Mouse (Mus musculus) MEL (cell line): ENCODE data around the gene Zwilch. TPM values are rescaled to one million over a fixed set of nuclear protein-coding genes. Genes with fewer than 3 reads are reported as not detected.

Experiments
- DNase-seq: peaks from one replicate; pipeline ENCODE4 v3.0.0; 2011; ENCODE audit warnings: low read depth, low spot score
- H3K27ac ChIP-seq: 2 replicates; pipeline ENCODE4 v1.5.1; 2012; ENCODE audit warnings: low read depth, mild to moderate bottlenecking, control low read depth, low read length, moderate library complexity; ENCODE audit not compliant: control insufficient read depth
- H3K27me3 ChIP-seq, 2 experiments: fragments of 150-350 bp in 1 of 2; sonication (generic) in 1 of 2; 2 replicates each; pipeline ENCODE4 v1.6.1; 2012; ENCODE audit warnings: low read length in 2 of 2, mild to moderate bottlenecking in 2 of 2, improper control_type of control experiment in 1 of 2, moderate library complexity in 1 of 2; ENCODE audit not compliant: insufficient read depth in 2 of 2, control insufficient read depth in 1 of 2
- H3K36me3 ChIP-seq, 2 experiments: 2 replicates each; pipeline ENCODE4 v1.6.1; 2012 to 2014; ENCODE audit warnings: low read length in 2 of 2, improper control_type of control experiment in 1 of 2, inconsistent platforms in 1 of 2, mild to moderate bottlenecking in 1 of 2; ENCODE audit not compliant: insufficient read depth in 2 of 2, control insufficient read depth in 1 of 2
- H3K4me1 ChIP-seq, 2 experiments: fragments of 150-350 bp in 1 of 2; sonication (generic) in 1 of 2; 2 replicates each; pipeline ENCODE4 v1.6.1; 2012; ENCODE audit warnings: low read length in 2 of 2, improper control_type of control experiment in 1 of 2, mild to moderate bottlenecking in 1 of 2; ENCODE audit not compliant: insufficient read depth in 2 of 2, control insufficient read depth in 1 of 2
- H3K4me3 ChIP-seq, 2 experiments: fragments of 150-350 bp in 1 of 2; sonication (generic) in 1 of 2; 2 replicates each; pipeline ENCODE4 v1.5.1; 2012; ENCODE audit warnings: low read depth in 2 of 2, low read length in 2 of 2, mild to moderate bottlenecking in 2 of 2, moderate library complexity in 2 of 2, control low read depth in 1 of 2, improper control_type of control experiment in 1 of 2; ENCODE audit not compliant: control insufficient read depth in 1 of 2, insufficient read depth in 1 of 2
- H3K79me2 ChIP-seq: 2 replicates; pipeline ENCODE4 v1.6.1; 2012; ENCODE audit warnings: mild to moderate bottlenecking, low read length, moderate library complexity; ENCODE audit not compliant: control insufficient read depth, poor library complexity, insufficient read depth
- H3K9ac ChIP-seq: 2 replicates; pipeline ENCODE4 v1.6.1; 2012; ENCODE audit warnings: low read depth, mild to moderate bottlenecking, control low read depth, low read length, moderate library complexity; ENCODE audit not compliant: control insufficient read depth, poor library complexity, severe bottlenecking
- H3K9me3 ChIP-seq: fragments of 150-350 bp; sonication (generic); replicated peaks from 2 replicates; pipeline ENCODE4 v1.6.1; 2012; ENCODE audit warnings: mild to moderate bottlenecking, low read length, improper control_type of control experiment, moderate library complexity; ENCODE audit not compliant: insufficient read depth
- BHLHE40 ChIP-seq: IDR thresholded peaks from 2 replicates; pipeline ENCODE4 v1.6.1; 2012; ENCODE audit warnings: low read depth, mild to moderate bottlenecking, inconsistent platforms, low read length, improper control_type of control experiment, borderline replicate concordance
- CHD1 ChIP-seq: IDR thresholded peaks from 2 replicates; pipeline ENCODE4 v1.6.1; 2012; ENCODE audit warnings: low read depth, mild to moderate bottlenecking, inconsistent platforms, low read length, improper control_type of control experiment
- CHD2 ChIP-seq: IDR thresholded peaks from 2 replicates; pipeline ENCODE4 v1.6.1; 2011; ENCODE audit warnings: low read length, improper control_type of control experiment
- CTCF ChIP-seq, 3 experiments: IDR thresholded peaks in 2 of 3; conservative IDR thresholded peaks in 1 of 3; 2 replicates each; pipeline ENCODE4 v1.5.1; 2011 to 2012; ENCODE audit warnings: low read length in 3 of 3, low read depth in 2 of 3, mild to moderate bottlenecking in 2 of 3, improper control_type of control experiment in 1 of 3, inconsistent platforms in 1 of 3, mixed read lengths in 1 of 3, moderate library complexity in 1 of 3; ENCODE audit not compliant: control insufficient read depth in 1 of 3, insufficient read depth in 1 of 3, poor library complexity in 1 of 3, severe bottlenecking in 1 of 3
- E2F4 ChIP-seq: IDR thresholded peaks from 2 replicates; pipeline ENCODE4 v1.6.1; 2011; ENCODE audit warnings: low read depth, low read length, improper control_type of control experiment, borderline replicate concordance
- ELF1 ChIP-seq: IDR thresholded peaks from 2 replicates; pipeline ENCODE4 v1.6.1; 2014; ENCODE audit warnings: low read depth, mild to moderate bottlenecking, inconsistent platforms, low read length, improper control_type of control experiment, moderate library complexity
- GABPA ChIP-seq: IDR thresholded peaks from 2 replicates; pipeline ENCODE4 v1.6.1; 2012; ENCODE audit warnings: low read depth, mild to moderate bottlenecking, inconsistent platforms, low read length, improper control_type of control experiment, moderate library complexity
- GATA1 ChIP-seq: IDR thresholded peaks from 2 replicates; pipeline ENCODE4 v1.6.1; 2011; ENCODE audit warnings: low read depth, low read length, improper control_type of control experiment
- HCFC1 ChIP-seq: IDR thresholded peaks from 2 replicates; pipeline ENCODE4 v1.6.1; 2012; ENCODE audit warnings: low read depth, mild to moderate bottlenecking, inconsistent platforms, low read length, improper control_type of control experiment, moderate library complexity
- JUND ChIP-seq: IDR thresholded peaks from 2 replicates; pipeline ENCODE4 v1.6.1; 2011; ENCODE audit warnings: low read depth, mild to moderate bottlenecking, improper control_type of control experiment, low read length
- KAT2A ChIP-seq: conservative IDR thresholded peaks from 2 replicates; pipeline ENCODE4 v1.6.1; 2012; ENCODE audit warnings: low read depth, low read length, improper control_type of control experiment, inconsistent platforms
- MAX ChIP-seq: IDR thresholded peaks from 2 replicates; pipeline ENCODE4 v1.6.1; 2011; ENCODE audit warnings: low read length, improper control_type of control experiment
- MXI1 ChIP-seq: IDR thresholded peaks from 2 replicates; pipeline ENCODE4 v1.6.1; 2011; ENCODE audit warnings: mild to moderate bottlenecking, low read depth, low read length, improper control_type of control experiment
- MYC ChIP-seq: IDR thresholded peaks from 2 replicates; pipeline ENCODE4 v1.6.1; 2011; ENCODE audit warnings: low read depth, mild to moderate bottlenecking, low read length, improper control_type of control experiment, moderate library complexity
- NELFE ChIP-seq: IDR thresholded peaks from 2 replicates; pipeline ENCODE4 v1.6.1; 2011; ENCODE audit warnings: low read depth, low read length, improper control_type of control experiment
- NRF1 ChIP-seq: IDR thresholded peaks from 2 replicates; pipeline ENCODE4 v1.6.1; 2014; ENCODE audit warnings: low read depth, mild to moderate bottlenecking, inconsistent platforms, low read length, improper control_type of control experiment, moderate library complexity; ENCODE audit not compliant: poor library complexity, insufficient read depth, severe bottlenecking
- POLR2A ChIP-seq, 2 experiments: IDR thresholded peaks; 2 replicates each; pipeline ENCODE4 v1.6.1; 2011 to 2012; ENCODE audit warnings: low read length in 2 of 2, mild to moderate bottlenecking in 2 of 2, control low read depth in 1 of 2, improper control_type of control experiment in 1 of 2, low read depth in 1 of 2, moderate library complexity in 1 of 2; ENCODE audit not compliant: control insufficient read depth in 1 of 2, insufficient read depth in 1 of 2, poor library complexity in 1 of 2
- POLR2AphosphoS2 ChIP-seq: IDR thresholded peaks from 2 replicates; pipeline ENCODE4 v1.6.1; 2011; ENCODE audit warnings: low read length, improper control_type of control experiment
- POLR2AphosphoS5 ChIP-seq: IDR thresholded peaks from 2 replicates; pipeline ENCODE4 v1.6.1; 2012; ENCODE audit warnings: low read depth, borderline replicate concordance, mild to moderate bottlenecking, inconsistent platforms, low read length, moderate library complexity, mixed read lengths
- RAD21 ChIP-seq: IDR thresholded peaks from 2 replicates; pipeline ENCODE4 v1.6.1; 2011; ENCODE audit warnings: mild to moderate bottlenecking, low read depth, low read length, improper control_type of control experiment
- SIN3A ChIP-seq: IDR thresholded peaks from 2 replicates; pipeline ENCODE4 v1.6.1; 2012; ENCODE audit warnings: low read length, improper control_type of control experiment, inconsistent platforms
- SMC3 ChIP-seq: IDR thresholded peaks from 2 replicates; pipeline ENCODE4 v1.6.1; 2011; ENCODE audit warnings: low read depth, low read length, improper control_type of control experiment
- TBP ChIP-seq: IDR thresholded peaks from 2 replicates; pipeline ENCODE4 v1.8.0; 2011; ENCODE audit warnings: low read depth, low read length, improper control_type of control experiment
- TCF12 ChIP-seq: IDR thresholded peaks from 2 replicates; pipeline ENCODE4 v1.6.1; 2014; ENCODE audit warnings: low read depth, mild to moderate bottlenecking, inconsistent platforms, low read length, improper control_type of control experiment, moderate library complexity
- USF1 ChIP-seq: IDR thresholded peaks from 2 replicates; pipeline ENCODE4 v1.6.1; 2014; ENCODE audit warnings: low read depth, mild to moderate bottlenecking, inconsistent platforms, low read length, improper control_type of control experiment, moderate library complexity
- ZMIZ1 ChIP-seq: IDR thresholded peaks from 2 replicates; pipeline ENCODE4 v1.6.1; 2012; ENCODE audit warnings: low read depth, mild to moderate bottlenecking, inconsistent platforms, low read length, improper control_type of control experiment, moderate library complexity
- ZNF384 ChIP-seq: IDR thresholded peaks from 2 replicates; pipeline ENCODE4 v1.6.1; 2012; ENCODE audit warnings: low read depth, mild to moderate bottlenecking, inconsistent platforms, low read length, improper control_type of control experiment
- polyA plus RNA-seq, 2 experiments: library from polyadenylated mRNA; stranded (reverse) in 1 of 2; unstranded in 1 of 2; fragments of >175 nt in 1 of 2; fragments of >200 nt in 1 of 2; gene quantifications; 2 replicates each; pipeline versions ENCODE4 v1.2.1 to v1.2.4; 2012; ENCODE audit warnings: low replicate concordance in 2 of 2, low read depth in 1 of 2; ENCODE audit not compliant: insufficient read length in 2 of 2, insufficient read depth in 1 of 2, missing spikeins in 1 of 2
- total RNA-seq: library from RNA; depleted of rRNA; stranded (reverse); fragments of 300-350 nt; gene quantifications from 2 replicates; pipeline ENCODE4 v1.2.3, GENCODE M21; 2012; rRNA removed

Gene Zwilch
- total RNA-seq: 60.6 and 67.5 TPM in 2 replicates
- polyA plus RNA-seq: 10 to 100 TPM in 1 of 2 experiments, not detected in 1; 89.2 TPM

- H3K27ac ChIP-seq: peak within 1 kb of the TSS; percentile 99
- peaks cover 0 to 11% of the 10 kb centered on the region in 2 experiments; a peak in 3 of 4 replicates for H3K4me1 ChIP-seq
- peaks cover 25 to 43% of the 10 kb centered on the region in 2 experiments for H3K36me3 ChIP-seq
- H3K27me3 ChIP-seq: no peaks in the 10 kb centered on the region
- TF ChIP-seq TCF12 (peak; percentile 90), GABPA (no peak), CHD2 (peak; percentile 98), GATA1 (peak; percentile 92), MXI1 (peak; percentile 77), POLR2A (IDR thresholded peaks at IDR 0.05; ENCODE audit: control insufficient read depth in 1 of 2, insufficient read depth in 1 of 2, low read depth in 1 of 2, low read length in 2 of 2, poor library complexity in 1 of 2) (peak; percentile 84 to 93), RAD21 (no peak), CTCF (IDR thresholded peaks at IDR 0.05 in 2 of 3, conservative IDR thresholded peaks at IDR 0.05 in 1 of 3; ENCODE audit: control insufficient read depth in 1 of 3, insufficient read depth in 1 of 3, low read depth in 2 of 3, low read length in 3 of 3, poor library complexity in 1 of 3, severe bottlenecking in 1 of 3) (0 out of 6 replicates have a peak, but pooled peaks of 1 of the 3 experiments have one; percentile 4), POLR2AphosphoS2 (peak; percentile 93), NELFE (peak; percentile 97), HCFC1 (peak; percentile 90), E2F4 (peak; percentile 78; the same call in 1 of the 2 replicates), JUND (no peak), NRF1 (no peak), BHLHE40 (no peak), ZNF384 (no peak), TBP (peak; percentile 99), MYC (peak; percentile 97), SMC3 (no peak), POLR2AphosphoS5 (peak; percentile 74; the same call in 1 of the 2 replicates), KAT2A (peak; percentile 94), MAX (peak; percentile 90), ZMIZ1 (peak; percentile 95), USF1 (peak; percentile 41; the same call in 1 of the 2 replicates), ELF1 (peak; percentile 80), CHD1 (no peak), SIN3A (peak; percentile 84)
- peak within 1 kb of the TSS; percentile 74 to 100 for H3K4me3 ChIP-seq
- peak within 1 kb of the TSS; percentile 100 for H3K9ac ChIP-seq
- H3K9me3 ChIP-seq: no peaks in the 10 kb centered on the region
- peaks cover 64% of the 10 kb centered on the region for H3K79me2 ChIP-seq
- DNase-seq: peak; percentile 92
Observed at GRCm38 (mm10) chr9:64172816-64173665, at the start of gene Zwilch, which contains the start of gene Rpl4. Zwilch (minus strand) TSS chr9:64173104. Rpl4 (plus strand) TSS chr9:64173375.
